Mouse (Mus musculus): ENCODE results near the gene Mybbp1a. TPM values are rescaled to one million over a fixed set of nuclear protein-coding genes. Genes with fewer than 3 reads are reported as not detected.

Gene Mybbp1a
- polyA plus RNA-seq, 1 experiment from 2014 or later = 144 TPM

- WGBS = 93% methylated on average over 4 of the region's 4 CpGs
- H3K27ac ChIP-seq = no peak overlapping the region
Measured at GRCm38 (mm10) chr11:72500139-72500538, 59.0 kb downstream of the Mybbp1a start.

More at GRCm38 (mm10) chr11:72500139-72500538, 59.0 kb downstream of the Mybbp1a start:
- Histone ChIP-seq H3K9ac (no peak overlapping the region), H3K9me3 (no peaks in the 10 kb centered on the region), H3K4me1 (peaks cover 6% of the 10 kb centered on the region; the same call in 1 of the 2 replicates), H3K4me3 (replicated peaks) (no peak overlapping the region), H3K27me3 (replicated peaks) (no peaks in the 10 kb centered on the region), H3K36me3 (no peaks in the 10 kb centered on the region), H3K4me2 (no peak overlapping the region)
- ATAC-seq (ENCODE audit: insufficient read depth, low FRiP score, low read depth) = no peak

Other genes with a start within 250 kb of the Mybbp1a start
- 0.19 and 0.48 TPM in 2 replicates for gene Gm43951, start 234.5 kb upstream of the Mybbp1a start, polyA plus RNA-seq (2015; fragmentation: Nextera tagmentation; extraction: Ambion mirVana)
- gene 4933427D14Rik, start 233.9 kb upstream of the Mybbp1a start, polyA plus RNA-seq (2015; fragmentation: Nextera tagmentation; extraction: Ambion mirVana) = 14.6 and 15.5 TPM in 2 replicates
- gene Txndc17, start 233.8 kb upstream of the Mybbp1a start, polyA plus RNA-seq (2015; fragmentation: Nextera tagmentation; extraction: Ambion mirVana) = 229 and 231 TPM in 2 replicates
- 34.4 and 37.4 TPM in 2 replicates for gene Med31, start 225.8 kb upstream of the Mybbp1a start, polyA plus RNA-seq (2015; fragmentation: Nextera tagmentation; extraction: Ambion mirVana)
- gene Slc13a5, start 174.1 kb upstream of the Mybbp1a start, polyA plus RNA-seq (2015; fragmentation: Nextera tagmentation; extraction: Ambion mirVana) = 0.14 and 0.34 TPM in 2 replicates
- gene Xaf1, start 139.7 kb upstream of the Mybbp1a start, polyA plus RNA-seq (2015; fragmentation: Nextera tagmentation; extraction: Ambion mirVana) = 5.3 and 6.0 TPM in 2 replicates
- not detected in 2 replicates for gene Fbxo39, start 126.9 kb upstream of the Mybbp1a start, polyA plus RNA-seq (2015; fragmentation: Nextera tagmentation; extraction: Ambion mirVana)
- 0.67 and 0.68 TPM in 2 replicates for gene Tekt1, start 78.9 kb upstream of the Mybbp1a start, polyA plus RNA-seq (2015; fragmentation: Nextera tagmentation; extraction: Ambion mirVana)
- 50.8 and 56.0 TPM in 2 replicates for gene Smtnl2, start 29.6 kb upstream of the Mybbp1a start, polyA plus RNA-seq (2015; fragmentation: Nextera tagmentation; extraction: Ambion mirVana)
- gene Ggt6, start 5.8 kb upstream of the Mybbp1a start, polyA plus RNA-seq (2015; fragmentation: Nextera tagmentation; extraction: Ambion mirVana) = 4.7 and 4.8 TPM in 2 replicates
- 4.2 and 6.0 TPM in 2 replicates for gene Spns2, start 48.5 kb downstream of the Mybbp1a start, polyA plus RNA-seq (2015; fragmentation: Nextera tagmentation; extraction: Ambion mirVana)
- gene Spns3, start 109.2 kb downstream of the Mybbp1a start, polyA plus RNA-seq (2015; fragmentation: Nextera tagmentation; extraction: Ambion mirVana) = 0.61 and 0.98 TPM in 2 replicates
- gene Ube2g1, start 165.9 kb downstream of the Mybbp1a start, polyA plus RNA-seq (2015; fragmentation: Nextera tagmentation; extraction: Ambion mirVana) = 56.1 and 64.2 TPM in 2 replicates
- gene Ankfy1, start 248.7 kb downstream of the Mybbp1a start, polyA plus RNA-seq (2015; fragmentation: Nextera tagmentation; extraction: Ambion mirVana) = 20.6 and 22.3 TPM in 2 replicates

Measured in stomach, embryonic 15.5 days (tissue).